Mouse (Mus musculus) forebrain, embryonic 12.5 days (tissue): Measurements from ENCODE around the gene Eif3c. TPM values are rescaled to one million over a fixed set of nuclear protein-coding genes. Genes with fewer than 3 reads are reported as not detected.

Source experiments
- ATAC-seq: fragments of 200-750 bp; cut with Nextera tagmentation; 2 replicates; pipeline ENCODE4 v1.8.0; 2017; ENCODE audit warnings: moderate TSS enrichment; ENCODE audit not compliant: low FRiP score
- H3K27ac ChIP-seq: fragments of 300-500 bp; sonication (generic); 2 replicates; pipeline ENCODE4 v1.5.1; 2016; ENCODE audit warnings: mild to moderate bottlenecking
- H3K27me3 ChIP-seq: fragments of 300-500 bp; sonication (generic); 2 replicates; pipeline ENCODE4 v1.6.1; 2016; ENCODE audit warnings: mild to moderate bottlenecking
- H3K36me3 ChIP-seq: fragments of 300-500 bp; sonication (generic); replicated peaks from 2 replicates; pipeline ENCODE4 v1.6.1; 2016; ENCODE audit warnings: mild to moderate bottlenecking
- H3K4me1 ChIP-seq: fragments of 300-500 bp; sonication (generic); 2 replicates; pipeline ENCODE4 v1.6.1; 2016
- H3K4me2 ChIP-seq: fragments of 300-500 bp; sonication (generic); 2 replicates; pipeline ENCODE4 v1.6.1; 2016; ENCODE audit warnings: mild to moderate bottlenecking, moderate library complexity
- H3K4me3 ChIP-seq: fragments of 300-500 bp; sonication (generic); replicated peaks from 2 replicates; pipeline ENCODE4 v1.5.1; 2016; ENCODE audit warnings: mild to moderate bottlenecking
- H3K9ac ChIP-seq: fragments of 300-500 bp; sonication (generic); 2 replicates; pipeline ENCODE4 v1.6.1; 2016; ENCODE audit warnings: mild to moderate bottlenecking
- H3K9me3 ChIP-seq: fragments of 300-500 bp; sonication (generic); 2 replicates; pipeline ENCODE4 v1.6.1; 2016
- WGBS: fragments of 180-500 bp; shearing (Covaris S2); methylation state at CpG from one replicate; pipeline ENCODE4 v1.1.7; 2016; 5-methylcytosine and 5-hydroxymethylcytosine counted together
- polyA plus RNA-seq: library from polyadenylated mRNA; unstranded; fragments of >200 nt; fragmentation: Nextera tagmentation; extraction: Ambion mirVana; gene quantifications from 2 replicates; pipeline ENCODE4 v1.2.1, GENCODE M21; 2016

Gene Eif3c
- 213 and 225 TPM in 2 replicates for polyA plus RNA-seq

GRCm38 (mm10) chr7:126566094-126566765, at the start of gene Eif3c:
Gene Eif3c (minus strand): TSS chr7:126566411.
- Histone ChIP-seq H3K27ac (peak within 1 kb of the TSS; percentile 67), H3K4me3 (peak within 1 kb of the TSS; percentile 97), H3K4me2 (peak within 1 kb of the TSS; percentile 81), H3K9me3 (no peaks in the 10 kb centered on the region), H3K4me1 (peaks cover 9% of the 10 kb centered on the region; the same call in 1 of the 2 replicates), H3K27me3 (no peaks in the 10 kb centered on the region), H3K9ac (peak within 1 kb of the TSS; percentile 90), H3K36me3 (peaks cover 35% of the 10 kb centered on the region)
- peak; percentile 95 for ATAC-seq
- under 1% methylated on average over 45 of the region's 46 CpGs for WGBS

- Histone ChIP-seq H3K9ac (no peak overlapping the region), H3K27me3 (no peaks in the 10 kb centered on the region; the same call in 1 of the 2 replicates), H3K4me3 (no peak overlapping the region), H3K9me3 (no peaks in the 10 kb centered on the region), H3K36me3 (no peaks in the 10 kb centered on the region), H3K4me2 (no peak overlapping the region), H3K27ac (no peak overlapping the region), H3K4me1 (no peaks in the 10 kb centered on the region)
- 84% methylated on average over 3 of the region's 3 CpGs for WGBS
- ATAC-seq, result no peak
Observed at GRCm38 (mm10) chr7:126612736-126613135, 46.5 kb upstream of the Eif3c start.

GRCm38 (mm10) chr7:126607796-126608195, 41.6 kb upstream of the Eif3c start:
- Histone ChIP-seq H3K4me2 (no peak overlapping the region), H3K27ac (no peak overlapping the region), H3K4me1 (no peaks in the 10 kb centered on the region), H3K9me3 (no peaks in the 10 kb centered on the region), H3K27me3 (no peaks in the 10 kb centered on the region), H3K4me3 (no peak overlapping the region), H3K9ac (no peak overlapping the region), H3K36me3 (no peaks in the 10 kb centered on the region)
- no peak for ATAC-seq
- 82% methylated on average over 5 of the region's 5 CpGs for WGBS

GRCm38 (mm10) chr7:126607064-126607463, 40.9 kb upstream of the Eif3c start:
- no peak for ATAC-seq
- Histone ChIP-seq H3K9me3 (no peaks in the 10 kb centered on the region), H3K36me3 (no peaks in the 10 kb centered on the region), H3K4me1 (no peaks in the 10 kb centered on the region), H3K4me2 (no peak overlapping the region), H3K9ac (no peak overlapping the region), H3K4me3 (no peak overlapping the region), H3K27me3 (no peaks in the 10 kb centered on the region), H3K27ac (no peak overlapping the region)
- WGBS, result 78% methylated on average over 3 of the region's 3 CpGs

GRCm38 (mm10) chr7:126606611-126607010, 40.4 kb upstream of the Eif3c start:
- Histone ChIP-seq H3K4me1 (no peaks in the 10 kb centered on the region), H3K27me3 (no peaks in the 10 kb centered on the region), H3K9ac (no peak overlapping the region), H3K4me3 (no peak overlapping the region), H3K36me3 (no peaks in the 10 kb centered on the region), H3K27ac (no peak overlapping the region), H3K9me3 (no peaks in the 10 kb centered on the region), H3K4me2 (no peak overlapping the region)
- ATAC-seq, result no peak
- 84% methylated on average over 5 of the region's 5 CpGs for WGBS

GRCm38 (mm10) chr7:126602650-126603049, 36.4 kb upstream of the Eif3c start:
- Histone ChIP-seq H3K4me1 (no peaks in the 10 kb centered on the region), H3K9me3 (no peaks in the 10 kb centered on the region), H3K27me3 (no peaks in the 10 kb centered on the region), H3K27ac (no peak overlapping the region), H3K36me3 (no peaks in the 10 kb centered on the region), H3K4me3 (no peak overlapping the region), H3K9ac (no peak overlapping the region), H3K4me2 (no peak overlapping the region)
- no peak for ATAC-seq
- WGBS, result 91% methylated on average over 3 of the region's 3 CpGs

- WGBS, result 50% methylated on average over 5 of the region's 5 CpGs
- Histone ChIP-seq H3K9ac (no peak overlapping the region), H3K4me1 (no peaks in the 10 kb centered on the region), H3K27me3 (no peaks in the 10 kb centered on the region), H3K4me3 (no peak overlapping the region), H3K9me3 (no peaks in the 10 kb centered on the region), H3K4me2 (no peak overlapping the region), H3K27ac (no peak overlapping the region), H3K36me3 (no peaks in the 10 kb centered on the region)
- ATAC-seq, result no peak
Observed at GRCm38 (mm10) chr7:126601896-126602295, 35.7 kb upstream of the Eif3c start.

GRCm38 (mm10) chr7:126598919-126599318, 32.7 kb upstream of the Eif3c start:
- Histone ChIP-seq H3K36me3 (no peaks in the 10 kb centered on the region), H3K4me1 (no peaks in the 10 kb centered on the region), H3K4me3 (no peak overlapping the region), H3K4me2 (no peak overlapping the region), H3K9me3 (no peaks in the 10 kb centered on the region), H3K27ac (no peak overlapping the region), H3K27me3 (peaks cover 15% of the 10 kb centered on the region), H3K9ac (no peak overlapping the region)
- WGBS, result 82% methylated on average over 6 of the region's 6 CpGs
- no peak for ATAC-seq

GRCm38 (mm10) chr7:126596414-126596813, 30.2 kb upstream of the Eif3c start:
- WGBS, result 71% methylated on average over 6 of the region's 6 CpGs
- peaks cover 24% of the 10 kb centered on the region for H3K27me3 ChIP-seq

GRCm38 (mm10) chr7:126595890-126596289, 29.7 kb upstream of the Eif3c start:
- Histone ChIP-seq H3K9ac (no peak overlapping the region), H3K27me3 (peaks cover 24% of the 10 kb centered on the region), H3K27ac (no peak overlapping the region), H3K4me3 (no peak overlapping the region), H3K9me3 (no peaks in the 10 kb centered on the region), H3K36me3 (no peaks in the 10 kb centered on the region), H3K4me1 (no peaks in the 10 kb centered on the region), H3K4me2 (no peak overlapping the region)
- ATAC-seq, result no peak
- WGBS, result 85% methylated on average over 5 of the region's 5 CpGs

More at GRCm38 (mm10) chr7:126596414-126596813, 30.2 kb upstream of the Eif3c start:
- no peak overlapping the region for H3K4me2 ChIP-seq
- H3K27ac ChIP-seq, result no peak overlapping the region
- no peaks in the 10 kb centered on the region for H3K36me3 ChIP-seq
- no peak overlapping the region for H3K4me3 ChIP-seq
- H3K9me3 ChIP-seq, result no peaks in the 10 kb centered on the region
- H3K9ac ChIP-seq, result no peak overlapping the region
- H3K4me1 ChIP-seq, result no peaks in the 10 kb centered on the region
- no peak for ATAC-seq

GRCm38 (mm10) chr7:126594862-126595561, 28.8 kb upstream of the Eif3c start, which contains the start of gene Il27:
Gene Il27 (minus strand): TSS chr7:126594941.
- H3K36me3 ChIP-seq, result no peaks in the 10 kb centered on the region
- no peak within 1 kb of the TSS for H3K27ac ChIP-seq
- no peak within 1 kb of the TSS for H3K4me2 ChIP-seq
- no peak within 1 kb of the TSS for H3K9ac ChIP-seq
- no peaks in the 10 kb centered on the region for H3K4me1 ChIP-seq
- 87% methylated on average over 11 of the region's 11 CpGs for WGBS
- no peak within 1 kb of the TSS for H3K4me3 ChIP-seq
- no peak for ATAC-seq
- no peaks in the 10 kb centered on the region for H3K9me3 ChIP-seq
- peaks cover 29% of the 10 kb centered on the region for H3K27me3 ChIP-seq

GRCm38 (mm10) chr7:126587779-126588178, 21.6 kb upstream of the Eif3c start:
- Histone ChIP-seq H3K27ac (no peak overlapping the region), H3K27me3 (peaks cover 59% of the 10 kb centered on the region), H3K9me3 (no peaks in the 10 kb centered on the region), H3K4me3 (0 out of 2 replicates have a peak overlapping the region, but pooled peaks have one; percentile 7), H3K4me2 (peak overlapping the region; percentile 36), H3K4me1 (peaks cover 9% of the 10 kb centered on the region), H3K9ac (peak overlapping the region; percentile 36; the same call in 1 of the 2 replicates), H3K36me3 (no peaks in the 10 kb centered on the region)
- 3% methylated on average over 16 of the region's 16 CpGs for WGBS
- ATAC-seq, result peak; percentile 39; the same call in 1 of the 2 replicates
